Mouse (Mus musculus) lung, postnatal 0 days (tissue): ENCODE measurements around the gene Chp2.
A peak's percentile ranks its signal among the peaks of the same experiment; 100 is the strongest.

Source experiments
- CTCF ChIP-seq: IDR thresholded peaks from 2 replicates; pipeline ENCODE4 v1.5.1; 2016; ENCODE audit warnings: antibody characterized with exemption, mild to moderate bottlenecking
- EP300 ChIP-seq: IDR thresholded peaks from 2 replicates; pipeline ENCODE4 v1.6.1; 2016; ENCODE audit warnings: antibody characterized with exemption, mild to moderate bottlenecking, control low read depth

DNA sequence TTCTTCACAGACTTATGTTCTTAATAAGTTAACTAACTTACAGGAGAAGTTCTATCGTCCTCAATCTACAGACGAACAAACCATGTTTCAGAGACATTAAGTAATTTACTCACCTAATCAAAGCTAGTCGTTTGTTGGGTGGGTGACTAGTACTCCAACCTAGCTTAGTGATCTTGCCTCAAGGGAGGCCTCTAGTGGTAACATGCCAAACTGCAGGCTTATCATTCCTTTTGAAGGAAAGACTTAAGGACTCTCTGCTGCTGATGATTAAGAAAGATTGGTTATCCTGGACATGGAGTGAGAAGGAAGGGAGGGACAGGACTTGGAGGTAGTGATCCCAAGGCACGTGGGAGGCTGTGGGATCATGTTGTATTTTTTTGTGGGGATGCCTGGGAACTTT is 22.0 kb upstream of the Chp2 start:
- peak; percentile 81 for TF ChIP-seq CTCF
- TF ChIP-seq EP300, result no peak
